ENCODE assay signal across 42 mouse cellular contexts in the genomic region with DNA sequence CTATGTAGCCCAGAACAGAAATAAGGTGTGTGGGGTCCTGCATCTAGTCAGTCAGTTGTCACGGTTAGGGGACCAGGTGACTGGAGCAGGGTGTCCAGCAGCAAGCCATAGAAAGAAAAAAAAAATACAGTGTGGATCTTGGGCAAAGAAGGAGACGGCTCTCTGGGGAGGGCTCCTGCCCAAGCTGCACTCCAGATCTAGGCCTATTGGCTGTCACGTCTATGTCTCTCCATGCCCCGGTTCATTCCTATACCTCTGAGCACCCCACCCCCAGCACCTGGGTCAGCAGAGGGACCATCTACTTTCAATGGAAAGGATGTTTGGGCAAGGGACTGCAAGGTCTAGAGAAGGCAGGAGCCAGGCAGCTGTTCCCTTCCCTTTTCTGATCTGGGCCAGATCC. TPM values are rescaled to one million over a fixed set of nuclear protein-coding genes. Genes with fewer than 3 reads are reported as not detected.
"Had no signal": no experiment of that assay in that cellular context is flagged by ENCODE, and none has a peak within 500 bp of the region (broad histone marks: within the 10 kb centered on the region; RNA-seq: fewer than 3 reads in every experiment).

No protein-coding gene starts in this region.

- H3K27ac ChIP-seq: heart, embryonic 13.5 days; heart, embryonic 15.5 days; hindbrain, embryonic 10.5 days; hindbrain, embryonic 12.5 days; hindbrain, embryonic 13.5 days; hindbrain, embryonic 14.5 days; hindbrain, embryonic 15.5 days; hindbrain, postnatal 0 days; intestine, embryonic 15.5 days; kidney, embryonic 15.5 days; kidney, postnatal 0 days; layer of hippocampus, adult 2 months; left cerebral cortex, adult 2 months had no signal

- DNase-seq: heart, postnatal 10 days; heart, postnatal 14 days; heart, postnatal 36 days; heart, postnatal 4 days; kidney, adult 11 months; kidney, adult 18-20 months; kidney, adult 2 months; kidney, adult 8-10 months; kidney, adult 9 months; kidney, postnatal 10 days; kidney, postnatal 14 days; kidney, postnatal 25 days; kidney, postnatal 36 days; kidney, postnatal 4 days; layer of hippocampus, adult 9-11 months; layer of hippocampus, postnatal 36 days had no signal

- ATAC-seq: inflammation-experienced regulatory T-cells, adult 6 months; intestine, embryonic 15.5 days; intestine, embryonic 16.5 days; intestine, postnatal 0 days had no signal

- H3K27me3 ChIP-seq: heart, embryonic 13.5 days; hindbrain, embryonic 12.5 days; hindbrain, embryonic 13.5 days; hindbrain, embryonic 15.5 days; intestine, embryonic 15.5 days; kidney, embryonic 15.5 days had no signal

- H3K4me1 ChIP-seq: heart, embryonic 12.5 days; heart, embryonic 13.5 days; heart, embryonic 15.5 days; intestine, embryonic 15.5 days; kidney, embryonic 15.5 days had no signal

- H3K4me3 ChIP-seq: heart, embryonic 12.5 days; heart, embryonic 13.5 days; heart, embryonic 15.5 days; hindbrain, embryonic 10.5 days; hindbrain, embryonic 12.5 days; hindbrain, embryonic 13.5 days; hindbrain, embryonic 15.5 days; intestine, embryonic 15.5 days; kidney, embryonic 15.5 days; layer of hippocampus, adult 2 months; left cerebral cortex, adult 2 months had no signal

RNA-seq across cellular contexts. Expression of gene 1700069L16Rik, which starts 45.1 kb away (rescaled TPM):
- polyA plus RNA-seq: heart, embryonic 12.5 days; heart, embryonic 13.5 days; heart, embryonic 14.5 days; heart, embryonic 15.5 days; heart, embryonic 16.5 days; heart, postnatal 0 days; hindbrain, embryonic 10.5 days; hindbrain, embryonic 11.5 days; hindbrain, embryonic 12.5 days; hindbrain, embryonic 13.5 days; hindbrain, embryonic 14.5 days; hindbrain, embryonic 15.5 days; hindbrain, embryonic 16.5 days; hindbrain, postnatal 0 days; inflammation-experienced regulatory T-cells, adult 6 months; intestine, embryonic 14.5 days; intestine, embryonic 15.5 days; intestine, embryonic 16.5 days; intestine, postnatal 0 days; kidney, adult 2 months; kidney, embryonic 14.5 days; kidney, embryonic 15.5 days; kidney, embryonic 16.5 days; kidney, postnatal 0 days; large intestine, adult 2 months had no signal
